Mouse (Mus musculus): Measurements from ENCODE around the gene Cfdp1. TPM values are rescaled to one million over a fixed set of nuclear protein-coding genes. Genes with fewer than 3 reads are reported as not detected.
A peak's percentile ranks its signal among the peaks of the same experiment; 100 is the strongest.

Gene Cfdp1
- polyA plus RNA-seq, 1 experiment from 2014 or later = 48.9 TPM

DNA sequence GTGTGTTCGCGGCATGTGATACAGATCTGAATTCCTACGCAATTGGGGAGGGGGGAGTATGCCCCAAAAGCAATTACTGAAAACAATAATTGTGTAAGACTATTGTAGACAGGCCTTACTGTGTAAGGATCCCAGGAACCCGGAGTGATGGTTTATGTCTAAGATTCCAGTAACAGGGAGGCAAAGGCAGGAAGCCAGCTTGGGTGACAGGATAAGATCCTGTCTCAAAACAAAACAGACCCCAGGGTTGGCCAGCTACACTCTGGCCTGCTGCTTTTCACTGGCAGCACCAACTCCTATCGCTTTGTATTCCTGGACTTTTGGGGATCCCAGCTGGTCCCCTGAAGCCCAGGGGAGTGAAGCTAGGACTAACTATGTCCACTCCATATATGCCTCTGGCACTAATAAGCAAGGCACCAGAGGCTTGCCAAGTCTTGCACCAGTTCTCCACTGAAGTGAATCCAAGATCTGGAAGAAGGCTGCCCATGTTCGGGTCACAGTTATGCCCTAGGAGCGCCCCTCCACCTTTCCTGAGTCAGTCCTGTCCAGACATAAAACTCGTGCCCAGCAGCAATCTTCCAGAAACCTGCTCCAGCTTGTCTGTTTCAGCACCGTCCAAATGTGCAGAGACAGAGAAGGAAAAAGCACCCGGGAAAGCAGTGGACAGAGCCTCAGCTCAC, 121.5 kb downstream of the Cfdp1 start:
- 29% methylated on average over 10 of the region's 10 CpGs for WGBS (ENCODE audit: insufficient replicate concordance)
- no peaks in the 10 kb centered on the region for H3K36me3 ChIP-seq (replicated peaks; ENCODE audit: insufficient read depth, low read length)
- peak overlapping the region; percentile 64; the same call in 1 of the 2 replicates for H3K9ac ChIP-seq (replicated peaks)
- peak overlapping the region; percentile 78 for H3K27ac ChIP-seq (ENCODE audit: low read depth)
- H3K4me2 ChIP-seq (ENCODE audit: low read depth, low read length) = peak overlapping the region; percentile 86
- peaks cover 62% of the 10 kb centered on the region for H3K4me1 ChIP-seq (ENCODE audit: insufficient read depth)
- H3K4me3 ChIP-seq (ENCODE audit: low read depth, low read length) = peak overlapping the region; percentile 59
- no peaks in the 10 kb centered on the region for H3K9me3 ChIP-seq (ENCODE audit: low read length)
- ATAC-seq (no peak), DNase-seq (peak; percentile 12)
- H3K27me3 ChIP-seq (ENCODE audit: insufficient read depth, low read length) = peaks cover 28% of the 10 kb centered on the region
- no peak for TF ChIP-seq CTCF (IDR thresholded peaks at IDR 0.05; ENCODE audit: low read depth)
- TF ChIP-seq EP300 (IDR thresholded peaks at IDR 0.05; ENCODE audit: low read depth) = no peak

DNA sequence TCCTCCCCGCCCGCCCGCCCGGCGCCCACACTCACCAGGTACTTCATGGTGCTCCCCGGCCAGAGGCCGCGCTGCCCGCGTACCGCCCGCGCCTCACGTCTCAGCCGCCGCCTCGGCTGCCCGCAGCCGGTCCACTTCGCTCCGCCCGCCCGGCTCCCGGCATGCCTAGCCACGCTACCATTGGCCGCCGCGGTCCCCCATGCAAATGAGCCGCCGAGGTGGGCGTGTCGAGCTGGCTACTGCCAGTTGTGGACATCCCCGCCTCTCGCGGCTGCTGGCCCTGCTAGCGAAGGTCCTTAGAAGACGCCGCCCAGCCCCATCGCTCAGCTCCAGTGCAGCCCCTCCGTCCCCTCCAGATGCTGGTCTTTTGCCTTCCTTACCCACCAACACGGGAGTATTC, 122.1 kb downstream of the Cfdp1 start:
- Histone ChIP-seq H3K27me3 (ENCODE audit: insufficient read depth, low read length) (peaks cover 28% of the 10 kb centered on the region), H3K36me3 (replicated peaks; ENCODE audit: insufficient read depth, low read length) (no peaks in the 10 kb centered on the region), H3K27ac (ENCODE audit: low read depth) (peak overlapping the region; percentile 78), H3K9ac (replicated peaks) (peak overlapping the region; percentile 64), H3K4me3 (ENCODE audit: low read depth, low read length) (peak overlapping the region; percentile 59), H3K4me1 (ENCODE audit: insufficient read depth) (peaks cover 67% of the 10 kb centered on the region), H3K4me2 (ENCODE audit: low read depth, low read length) (peak overlapping the region; percentile 86), H3K9me3 (ENCODE audit: low read length) (no peaks in the 10 kb centered on the region)
- peak; percentile 96 for DNase-seq
- no peak for TF ChIP-seq EP300 (IDR thresholded peaks at IDR 0.05; ENCODE audit: low read depth)
- TF ChIP-seq CTCF (IDR thresholded peaks at IDR 0.05; ENCODE audit: low read depth) = no peak
- peak; percentile 90 for ATAC-seq
- under 1% methylated on average over 16 of the region's 41 CpGs for WGBS (ENCODE audit: insufficient replicate concordance)

DNA sequence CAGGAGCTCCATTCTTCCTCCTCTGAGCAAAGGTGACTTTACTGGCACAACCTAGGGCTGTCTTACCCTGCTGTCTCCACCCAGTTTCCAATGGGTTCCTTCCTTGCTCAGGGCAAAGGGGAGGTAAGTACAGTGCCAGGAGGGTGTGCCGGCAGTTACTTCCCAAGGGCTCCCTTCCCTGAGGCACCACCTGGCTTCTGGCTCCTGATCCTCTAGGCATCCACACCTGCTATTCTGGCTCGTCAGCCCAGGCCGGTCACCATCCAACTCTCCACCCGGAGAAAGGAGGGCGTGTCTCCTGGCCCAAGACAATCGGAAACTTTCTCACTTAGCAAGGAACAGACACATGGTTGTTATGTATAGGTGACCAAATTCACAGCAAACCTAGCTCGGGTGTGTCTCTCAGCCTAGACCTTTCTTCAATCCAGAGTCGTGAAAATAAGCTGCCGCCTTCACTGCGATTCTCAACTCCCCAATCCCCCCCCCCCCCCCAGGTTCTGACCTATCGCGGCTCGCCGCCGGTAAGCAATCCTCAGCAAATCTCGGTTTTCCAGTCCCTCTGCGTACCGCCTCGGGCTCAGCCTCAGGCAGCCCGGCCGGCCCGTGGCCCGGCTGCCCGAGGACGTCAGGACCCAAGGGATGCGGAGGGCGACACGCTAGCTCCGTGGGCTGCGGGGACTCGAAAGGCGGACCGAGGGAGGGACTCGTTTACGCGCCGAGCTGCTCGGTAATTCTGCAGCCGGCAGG, 122.7 kb downstream of the Cfdp1 start:
- TF ChIP-seq EP300 (IDR thresholded peaks at IDR 0.05; ENCODE audit: low read depth) (no peak), CTCF (IDR thresholded peaks at IDR 0.05; ENCODE audit: low read depth) (no peak)
- under 1% methylated on average over 39 of the region's 39 CpGs for WGBS (ENCODE audit: insufficient replicate concordance)
- H3K4me2 ChIP-seq (ENCODE audit: low read depth, low read length) = peak overlapping the region; percentile 86
- peak overlapping the region; percentile 84 for H3K27ac ChIP-seq (ENCODE audit: low read depth)
- no peak for DNase-seq
- H3K36me3 ChIP-seq (replicated peaks; ENCODE audit: insufficient read depth, low read length) = no peaks in the 10 kb centered on the region
- H3K9ac ChIP-seq (replicated peaks) = peak overlapping the region; percentile 64
- ATAC-seq = peak; percentile 35
- H3K9me3 ChIP-seq (ENCODE audit: low read length) = no peaks in the 10 kb centered on the region
- peak overlapping the region; percentile 59 for H3K4me3 ChIP-seq (ENCODE audit: low read depth, low read length)
- H3K4me1 ChIP-seq (ENCODE audit: insufficient read depth) = peaks cover 73% of the 10 kb centered on the region
- peaks cover 28% of the 10 kb centered on the region for H3K27me3 ChIP-seq (ENCODE audit: insufficient read depth, low read length)

DNA sequence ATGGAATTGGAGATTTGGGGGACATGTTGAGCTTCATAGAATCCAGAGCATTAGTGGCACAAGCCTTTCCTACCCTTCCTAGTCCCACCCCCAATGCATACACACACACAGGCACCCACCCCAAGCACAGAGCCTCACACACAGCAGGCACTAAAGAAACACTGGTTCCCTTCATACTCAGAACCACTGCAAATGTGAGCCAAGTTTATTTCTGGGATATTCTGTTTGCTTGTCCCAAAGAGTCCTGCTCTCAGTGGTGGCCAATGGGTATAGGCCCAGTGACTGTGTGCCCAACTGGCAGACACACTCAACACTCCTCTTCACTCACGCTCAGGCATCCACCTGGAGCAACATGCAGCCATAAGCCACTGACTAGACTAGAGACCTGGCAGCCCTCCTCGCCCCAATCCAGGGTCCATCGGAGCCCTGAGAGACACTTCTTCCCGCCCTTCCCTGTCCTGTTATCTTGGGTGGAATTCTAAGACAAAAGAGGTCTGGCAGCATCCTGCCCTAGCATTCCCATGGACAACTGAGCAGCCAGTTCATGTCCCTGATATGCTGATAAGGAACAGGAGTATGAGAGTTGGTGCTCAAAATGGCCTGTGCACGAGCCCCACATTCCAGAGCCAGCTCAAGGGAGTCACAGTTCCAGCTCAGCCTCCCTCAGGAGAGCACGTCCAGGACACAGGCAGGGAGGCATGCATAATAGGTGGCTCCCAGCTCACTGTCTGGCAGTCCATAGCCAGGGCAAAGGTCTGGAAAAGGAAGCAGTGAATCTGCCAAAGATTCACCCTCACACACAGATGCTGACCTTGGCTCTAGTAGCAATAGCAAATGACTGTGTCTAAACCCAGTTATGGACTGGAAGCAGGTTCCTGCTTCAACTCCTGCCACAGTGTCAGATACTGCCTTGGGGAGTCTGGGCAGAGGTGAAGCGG, 124.6 kb downstream of the Cfdp1 start:
- ATAC-seq = peak; percentile 56
- peaks cover 26% of the 10 kb centered on the region for H3K27me3 ChIP-seq (ENCODE audit: insufficient read depth, low read length)
- H3K4me1 ChIP-seq (ENCODE audit: insufficient read depth) = peaks cover 64% of the 10 kb centered on the region
- H3K9ac ChIP-seq (replicated peaks) = peak overlapping the region; percentile 21
- no peaks in the 10 kb centered on the region for H3K9me3 ChIP-seq (ENCODE audit: low read length)
- no peak for DNase-seq
- WGBS (ENCODE audit: insufficient replicate concordance) = 59% methylated on average over 7 of the region's 7 CpGs
- TF ChIP-seq CTCF (IDR thresholded peaks at IDR 0.05; ENCODE audit: low read depth) = no peak
- peak overlapping the region; percentile 86 for H3K4me2 ChIP-seq (ENCODE audit: low read depth, low read length)
- H3K4me3 ChIP-seq (ENCODE audit: low read depth, low read length) = no peak overlapping the region
- H3K27ac ChIP-seq (ENCODE audit: low read depth) = peak overlapping the region; percentile 84
- H3K36me3 ChIP-seq (replicated peaks; ENCODE audit: insufficient read depth, low read length) = no peaks in the 10 kb centered on the region

DNA sequence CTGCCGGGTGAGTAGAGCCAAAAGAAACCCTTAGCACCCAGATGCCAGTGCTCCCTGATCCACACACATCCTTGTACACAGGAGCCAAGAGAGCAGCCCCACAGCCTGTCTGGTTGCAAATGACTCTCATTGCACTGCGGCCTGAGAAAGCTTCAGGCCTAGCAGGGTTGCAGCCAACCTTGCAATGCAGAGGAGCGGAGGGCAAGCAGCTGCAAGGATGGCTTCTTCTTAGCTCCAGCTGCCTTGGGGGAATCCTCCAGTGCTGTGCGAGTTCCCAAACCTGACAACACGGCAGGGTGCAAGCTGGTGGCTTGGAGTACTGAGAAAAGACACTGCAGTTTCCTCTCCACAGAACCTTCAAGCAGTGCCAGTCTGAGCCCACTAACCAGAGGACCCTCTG, 125.6 kb downstream of the Cfdp1 start:
- Histone ChIP-seq H3K4me1 (ENCODE audit: insufficient read depth) (peaks cover 55% of the 10 kb centered on the region), H3K9me3 (ENCODE audit: low read length) (no peaks in the 10 kb centered on the region), H3K27ac (ENCODE audit: low read depth) (0 out of 2 replicates have a peak overlapping the region, but pooled peaks have one; percentile 16), H3K4me3 (ENCODE audit: low read depth, low read length) (no peak overlapping the region), H3K27me3 (ENCODE audit: insufficient read depth, low read length) (peaks cover 23% of the 10 kb centered on the region), H3K9ac (replicated peaks) (no peak overlapping the region), H3K4me2 (ENCODE audit: low read depth, low read length) (no peak overlapping the region), H3K36me3 (replicated peaks; ENCODE audit: insufficient read depth, low read length) (no peaks in the 10 kb centered on the region)
- no peak for ATAC-seq
- 71% methylated on average over 5 of the region's 5 CpGs for WGBS (ENCODE audit: insufficient replicate concordance)
- no peak for TF ChIP-seq CTCF (IDR thresholded peaks at IDR 0.05; ENCODE audit: low read depth)
- TF ChIP-seq EP300 (IDR thresholded peaks at IDR 0.05; ENCODE audit: low read depth) = no peak
- DNase-seq = no peak

Measured in liver, postnatal 0 days (tissue).